24 mouse cellular contexts compared by ENCODE assay signal in the genomic region with DNA sequence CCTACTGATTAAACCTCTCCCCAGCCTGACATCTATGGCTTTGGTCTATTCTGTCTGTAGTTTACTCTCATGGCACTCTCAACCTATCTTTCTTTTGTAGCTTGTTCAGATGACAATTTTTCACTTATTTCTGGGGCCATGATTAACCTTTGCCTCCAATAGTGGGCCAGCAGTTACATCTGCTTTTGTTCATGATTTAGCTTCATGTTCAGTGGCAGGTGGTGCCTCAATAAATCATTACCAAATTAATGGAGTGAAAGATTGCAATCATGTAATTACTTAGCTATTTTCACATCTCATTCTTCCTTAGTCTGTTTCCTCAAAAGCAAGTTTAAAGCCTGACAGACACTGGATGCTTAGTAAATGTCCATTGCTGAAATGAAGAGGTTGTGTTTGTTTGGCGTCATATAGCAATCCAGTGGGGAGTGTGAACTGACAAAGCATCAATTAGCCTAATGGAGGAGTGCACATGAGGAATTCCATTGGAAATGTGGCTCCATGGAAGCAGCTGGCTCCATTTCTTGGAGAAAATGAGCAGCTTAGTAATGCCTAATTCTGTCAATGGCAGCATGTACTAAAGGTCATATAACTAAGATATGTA.
DNase-seq lines count a peak whose midpoint lies in the region; ATAC-seq and TF ChIP-seq lines count a peak whose summit lies in the region.
"Had no signal": no experiment of that assay in that cellular context is flagged by ENCODE, and none has a peak within 500 bp of the region (broad histone marks: within the 10 kb centered on the region; RNA-seq: fewer than 3 reads in every experiment).

No protein-coding gene starts in this region.

- 30% methylated on average over 1 of the region's 1 CpGs for WGBS in forebrain, embryonic 11.5 days
- WGBS in forebrain, embryonic 15.5 days, result 13% methylated on average over 1 of the region's 1 CpGs
- 39% methylated on average over 1 of the region's 1 CpGs for WGBS in hindbrain, embryonic 12.5 days
- WGBS in hindbrain, embryonic 16.5 days, result 32% methylated on average over 1 of the region's 1 CpGs

- no peaks in the 10 kb centered on the region for H3K36me3 ChIP-seq in forebrain, embryonic 11.5 days (ENCODE audit: control insufficient read depth, insufficient read depth, low read length)
- no peaks in the 10 kb centered on the region for H3K36me3 ChIP-seq in forebrain, embryonic 15.5 days
- H3K36me3 ChIP-seq in hindbrain, embryonic 12.5 days, result no peaks in the 10 kb centered on the region
- no peaks in the 10 kb centered on the region for H3K36me3 ChIP-seq in hindbrain, embryonic 16.5 days (ENCODE audit: control insufficient read depth, insufficient read depth, low read length)
- H3K36me3 ChIP-seq: embryonic facial prominence, embryonic 15.5 days; heart, embryonic 13.5 days; hindbrain, embryonic 13.5 days had no signal

- no peaks in the 10 kb centered on the region for H3K27me3 ChIP-seq in forebrain, embryonic 11.5 days (ENCODE audit: control insufficient read depth, insufficient read depth, low read length)
- H3K27me3 ChIP-seq in forebrain, embryonic 15.5 days, result no peaks in the 10 kb centered on the region
- H3K27me3 ChIP-seq in hindbrain, embryonic 12.5 days, result no peaks in the 10 kb centered on the region
- no peaks in the 10 kb centered on the region for H3K27me3 ChIP-seq in hindbrain, embryonic 16.5 days (replicated peaks; ENCODE audit: control insufficient read depth, insufficient read depth, low read length)
- H3K27me3 ChIP-seq: CH12.LX; embryonic facial prominence, embryonic 15.5 days; heart, embryonic 13.5 days; hindbrain, embryonic 13.5 days had no signal

- no peak overlapping the region for H3K27ac ChIP-seq in forebrain, embryonic 11.5 days (ENCODE audit: low read depth, low read length)
- H3K27ac ChIP-seq in forebrain, embryonic 15.5 days (replicated peaks), result no peak overlapping the region
- H3K27ac ChIP-seq in hindbrain, embryonic 12.5 days, result no peak overlapping the region
- no peak overlapping the region for H3K27ac ChIP-seq in hindbrain, embryonic 16.5 days (ENCODE audit: low read depth, low read length)
- no peak overlapping the region for H3K27ac ChIP-seq in layer of hippocampus, adult 2 months
- H3K27ac ChIP-seq: embryonic facial prominence, embryonic 15.5 days; gastrocnemius, adult 2 months; heart, embryonic 13.5 days; hindbrain, embryonic 13.5 days had no signal

- H3K9me3 ChIP-seq in forebrain, embryonic 11.5 days (ENCODE audit: control insufficient read depth, low read length), result no peaks in the 10 kb centered on the region
- H3K9me3 ChIP-seq in forebrain, embryonic 15.5 days, result no peaks in the 10 kb centered on the region
- no peaks in the 10 kb centered on the region for H3K9me3 ChIP-seq in hindbrain, embryonic 12.5 days (replicated peaks)
- no peaks in the 10 kb centered on the region for H3K9me3 ChIP-seq in hindbrain, embryonic 16.5 days (ENCODE audit: control insufficient read depth, low read length)
- H3K9me3 ChIP-seq: embryonic facial prominence, embryonic 15.5 days; heart, embryonic 13.5 days; hindbrain, embryonic 13.5 days had no signal

- ATAC-seq in forebrain, embryonic 11.5 days (replicated peaks; ENCODE audit: low FRiP score), result peak; percentile 64; the same call in 1 of the 2 replicates
- ATAC-seq in forebrain, embryonic 15.5 days (replicated peaks), result no peak
- ATAC-seq in hindbrain, embryonic 12.5 days (ENCODE audit: low FRiP score), result peak; percentile 56
- ATAC-seq in hindbrain, embryonic 16.5 days, result no peak
- ATAC-seq: intestine, embryonic 16.5 days had no signal

- no peak overlapping the region for H3K4me3 ChIP-seq in forebrain, embryonic 11.5 days (ENCODE audit: low read depth, low read length)
- H3K4me3 ChIP-seq in forebrain, embryonic 15.5 days, result no peak overlapping the region
- H3K4me3 ChIP-seq in hindbrain, embryonic 12.5 days, result no peak overlapping the region
- H3K4me3 ChIP-seq in hindbrain, embryonic 16.5 days (ENCODE audit: low read length), result no peak overlapping the region
- H3K4me3 ChIP-seq in layer of hippocampus, adult 2 months, result no peak overlapping the region
- H3K4me3 ChIP-seq: embryonic facial prominence, embryonic 15.5 days; erythroblast, embryonic 14.5 days; gastrocnemius, adult 2 months; heart, embryonic 13.5 days; hindbrain, embryonic 13.5 days had no signal

- H3K4me2 ChIP-seq in forebrain, embryonic 11.5 days (ENCODE audit: low read depth, low read length, severe bottlenecking), result no peak overlapping the region
- H3K4me2 ChIP-seq in forebrain, embryonic 15.5 days (replicated peaks), result no peak overlapping the region
- no peak overlapping the region for H3K4me2 ChIP-seq in hindbrain, embryonic 12.5 days (replicated peaks)
- H3K4me2 ChIP-seq in hindbrain, embryonic 16.5 days (ENCODE audit: low read length), result no peak overlapping the region
- H3K4me2 ChIP-seq: embryonic facial prominence, embryonic 15.5 days; heart, embryonic 13.5 days; hindbrain, embryonic 13.5 days had no signal

- H3K9ac ChIP-seq in forebrain, embryonic 11.5 days (ENCODE audit: low read length), result no peak overlapping the region
- H3K9ac ChIP-seq in forebrain, embryonic 15.5 days (replicated peaks), result no peak overlapping the region
- H3K9ac ChIP-seq in hindbrain, embryonic 12.5 days, result no peak overlapping the region
- H3K9ac ChIP-seq in hindbrain, embryonic 16.5 days (ENCODE audit: low read depth, low read length), result no peak overlapping the region
- H3K9ac ChIP-seq: embryonic facial prominence, embryonic 15.5 days; heart, embryonic 13.5 days; hindbrain, embryonic 13.5 days had no signal

- TF ChIP-seq CTCF in brain, embryonic 14.5 days (IDR thresholded peaks at IDR 0.05; ENCODE audit: borderline replicate concordance, extremely low read depth, insufficient read depth, insufficient read length), result no peak
- TF ChIP-seq CTCF in layer of hippocampus, adult 2 months (conservative IDR thresholded peaks at IDR 0.05), result no peak

- no peak for TF ChIP-seq POLR2A in brain, embryonic 14.5 days (IDR thresholded peaks at IDR 0.05; ENCODE audit: borderline replicate concordance, extremely low read depth, insufficient read depth, insufficient read length, poor library complexity, severe bottlenecking)

- DNase-seq in forebrain, embryonic 11.5 days (ENCODE audit: low spot score), result no peak
- DNase-seq in brain, embryonic 14.5 days (ENCODE audit: low read depth), result peak; percentile 68
- peak; percentile 10 for DNase-seq in mesoderm, embryonic 11.5 days (ENCODE audit: low read depth, low spot score)
- DNase-seq in layer of hippocampus, adult 2 months (ENCODE audit: low spot score in 2 of 2), result no peak
- DNase-seq in left cerebral cortex, adult 9 months (ENCODE audit: low spot score in 2 of 2), result no peak
- DNase-seq: adrenal gland, adult 8-10 months; adrenal gland, postnatal 36 days; cerebellum, adult 11 months; cerebellum, adult 8-10 months; cerebellum, postnatal 14 days; gastrocnemius, adult 2 months; gastrocnemius, postnatal 36 days; heart, adult 11 months; heart, postnatal 36 days; kidney, adult 2 months had no signal

- H3K4me1 ChIP-seq in forebrain, embryonic 11.5 days (replicated peaks; ENCODE audit: control insufficient read depth, insufficient read depth, low read length), result no peaks in the 10 kb centered on the region
- no peaks in the 10 kb centered on the region for H3K4me1 ChIP-seq in forebrain, embryonic 15.5 days
- H3K4me1 ChIP-seq in hindbrain, embryonic 12.5 days, result no peaks in the 10 kb centered on the region
- H3K4me1 ChIP-seq in hindbrain, embryonic 16.5 days (ENCODE audit: control insufficient read depth, insufficient read depth, low read depth, low read length), result no peaks in the 10 kb centered on the region
- H3K4me1 ChIP-seq: embryonic facial prominence, embryonic 15.5 days; heart, embryonic 13.5 days; hindbrain, embryonic 13.5 days had no signal

Comparison
In these comparisons a context has a peak if more than half of its experiments do, and no peak if none do; other contexts are left out.
1. ATAC-seq: peak in forebrain, embryonic 11.5 days (single experiment) and hindbrain, embryonic 12.5 days (single experiment); none in forebrain, embryonic 15.5 days (single experiment) and hindbrain, embryonic 16.5 days (single experiment).
2. DNase-seq: peak in brain, embryonic 14.5 days (single experiment) and mesoderm, embryonic 11.5 days (single experiment); none in forebrain, embryonic 11.5 days (single experiment), layer of hippocampus, adult 2 months (0 of 2) and left cerebral cortex, adult 9 months (0 of 2).